ENCODE assay signal across 25 mouse cellular contexts in genomic region chr4:108907475-108907874, GRCm38 (mm10). TPM values are rescaled to one million over a fixed set of nuclear protein-coding genes. Genes with fewer than 3 reads are reported as not detected.
DNase-seq lines count a peak whose midpoint lies in the region; ATAC-seq and TF ChIP-seq lines count a peak whose summit lies in the region.
"Had no signal": no experiment of that assay in that cellular context is flagged by ENCODE, and none has a peak within 500 bp of the region (broad histone marks: within the 10 kb centered on the region; RNA-seq: fewer than 3 reads in every experiment).

No protein-coding gene starts in this region.

- no peak overlapping the region for H3K9ac ChIP-seq in embryonic facial prominence, embryonic 14.5 days (ENCODE audit: low read depth, low read length)
- no peak overlapping the region for H3K9ac ChIP-seq in stomach, postnatal 0 days (ENCODE audit: low read length)
- H3K9ac ChIP-seq: hindbrain, embryonic 15.5 days; kidney, embryonic 15.5 days; limb, embryonic 13.5 days; liver, embryonic 12.5 days; neural tube, embryonic 15.5 days had no signal

- H3K4me3 ChIP-seq in embryonic facial prominence, embryonic 14.5 days (ENCODE audit: low read depth, low read length) = no peak overlapping the region
- no peak overlapping the region for H3K4me3 ChIP-seq in embryonic facial prominence, embryonic 10.5 days
- no peak overlapping the region for H3K4me3 ChIP-seq in stomach, postnatal 0 days (ENCODE audit: low read depth, low read length)
- H3K4me3 ChIP-seq: forebrain, embryonic 10.5 days; hindbrain, embryonic 15.5 days; kidney, embryonic 15.5 days; limb, embryonic 13.5 days; liver, embryonic 12.5 days; neural tube, embryonic 15.5 days had no signal

- 0 out of 2 replicates have a peak, but pooled peaks cover 3% of the 10 kb centered on the region for H3K9me3 ChIP-seq in embryonic facial prominence, embryonic 14.5 days (ENCODE audit: control insufficient read depth, low read length)
- H3K9me3 ChIP-seq in embryonic facial prominence, embryonic 10.5 days = no peaks in the 10 kb centered on the region
- no peaks in the 10 kb centered on the region for H3K9me3 ChIP-seq in stomach, postnatal 0 days (ENCODE audit: control insufficient read depth, low read length)
- H3K9me3 ChIP-seq: forebrain, embryonic 10.5 days; hindbrain, embryonic 15.5 days; kidney, embryonic 15.5 days; limb, embryonic 13.5 days; liver, embryonic 12.5 days; neural tube, embryonic 15.5 days had no signal

- no peaks in the 10 kb centered on the region; the same call in 1 of the 2 replicates for H3K4me1 ChIP-seq in embryonic facial prominence, embryonic 14.5 days (ENCODE audit: control insufficient read depth, insufficient read depth, low read length)
- peaks cover 17% of the 10 kb centered on the region for H3K4me1 ChIP-seq in embryonic facial prominence, embryonic 10.5 days
- no peaks in the 10 kb centered on the region for H3K4me1 ChIP-seq in stomach, postnatal 0 days (replicated peaks; ENCODE audit: control insufficient read depth, insufficient read depth)
- H3K4me1 ChIP-seq: kidney, embryonic 15.5 days; liver, embryonic 12.5 days; neural tube, embryonic 15.5 days had no signal

- TF ChIP-seq CTCF in stomach, postnatal 0 days (IDR thresholded peaks at IDR 0.05; ENCODE audit: low read depth) = no peak

- H3K36me3 ChIP-seq in embryonic facial prominence, embryonic 14.5 days (ENCODE audit: control insufficient read depth, insufficient read depth, low read length) = no peaks in the 10 kb centered on the region
- no peaks in the 10 kb centered on the region for H3K36me3 ChIP-seq in embryonic facial prominence, embryonic 10.5 days (replicated peaks)
- no peaks in the 10 kb centered on the region for H3K36me3 ChIP-seq in stomach, postnatal 0 days (ENCODE audit: control insufficient read depth, insufficient read depth, low read length)
- H3K36me3 ChIP-seq: forebrain, embryonic 10.5 days; hindbrain, embryonic 15.5 days; kidney, embryonic 15.5 days; limb, embryonic 13.5 days; liver, embryonic 12.5 days; neural tube, embryonic 15.5 days had no signal

- H3K4me2 ChIP-seq in embryonic facial prominence, embryonic 14.5 days (ENCODE audit: low read depth, low read length) = no peak overlapping the region
- H3K4me2 ChIP-seq in stomach, postnatal 0 days (replicated peaks; ENCODE audit: low read depth) = no peak overlapping the region
- H3K4me2 ChIP-seq: heart, embryonic 11.5 days; hindbrain, embryonic 15.5 days; kidney, embryonic 15.5 days; limb, embryonic 13.5 days; liver, embryonic 12.5 days; neural tube, embryonic 15.5 days had no signal

- peak; percentile 40 for DNase-seq in embryonic facial prominence, embryonic 14.5 days (ENCODE audit: low spot score)
- no peak for DNase-seq in embryonic facial prominence, embryonic 10.5 days (ENCODE audit: low spot score)
- peak; percentile 20 for DNase-seq in retina, postnatal 1 day
- DNase-seq in retina, embryonic 14.5 days (ENCODE audit: low spot score) = no peak
- peak; percentile 57 for DNase-seq in large intestine, adult 2 months (ENCODE audit: low read depth, low spot score)
- no peak for DNase-seq in stomach, postnatal 0 days (ENCODE audit: low spot score)
- no peak for DNase-seq in adrenal gland, postnatal 4 days (ENCODE audit: low spot score in 2 of 2)
- DNase-seq in yolk sac, embryonic 10.5 days (ENCODE audit: low spot score) = no peak
- DNase-seq: adrenal gland, postnatal 36 days; cerebellum, adult 2 months; cerebellum, postnatal 36 days; kidney, adult 11 months; kidney, postnatal 36 days; lung, adult 18-20 months; right cerebral cortex, postnatal 25 days had no signal

- no peaks in the 10 kb centered on the region for H3K27me3 ChIP-seq in embryonic facial prominence, embryonic 14.5 days (replicated peaks; ENCODE audit: control insufficient read depth, insufficient read depth, low read length)
- no peaks in the 10 kb centered on the region for H3K27me3 ChIP-seq in embryonic facial prominence, embryonic 10.5 days (replicated peaks; ENCODE audit: low read depth, poor library complexity, severe bottlenecking)
- H3K27me3 ChIP-seq in stomach, postnatal 0 days (ENCODE audit: control insufficient read depth, insufficient read depth, low read length) = no peaks in the 10 kb centered on the region
- H3K27me3 ChIP-seq: hindbrain, embryonic 15.5 days; kidney, embryonic 15.5 days; limb, embryonic 13.5 days; neural tube, embryonic 15.5 days had no signal

- ATAC-seq in embryonic facial prominence, embryonic 14.5 days (ENCODE audit: low read depth) = peak; percentile 68
- peak; percentile 84 for ATAC-seq in stomach, postnatal 0 days (ENCODE audit: low FRiP score, low TSS enrichment)
- ATAC-seq: liver, embryonic 12.5 days had no signal

- no peak overlapping the region for H3K27ac ChIP-seq in embryonic facial prominence, embryonic 14.5 days (replicated peaks; ENCODE audit: low read depth, low read length)
- no peak overlapping the region for H3K27ac ChIP-seq in embryonic facial prominence, embryonic 10.5 days (replicated peaks)
- H3K27ac ChIP-seq in stomach, postnatal 0 days (replicated peaks) = no peak overlapping the region
- H3K27ac ChIP-seq: forebrain, embryonic 10.5 days; hindbrain, embryonic 15.5 days; kidney, embryonic 15.5 days; limb, embryonic 13.5 days; liver, embryonic 12.5 days; neural tube, embryonic 15.5 days had no signal

- TF ChIP-seq EP300 in stomach, postnatal 0 days (optimal IDR thresholded peaks at IDR 0.05) = no peak

RNA-seq across cellular contexts. Expression of gene Rab3b, which starts 28.6 kb away (rescaled TPM):
- 17.8 and 21.1 TPM in 2 replicates for polyA plus RNA-seq in embryonic facial prominence, embryonic 14.5 days (2014; fragmentation: Nextera tagmentation; extraction: Ambion mirVana)
- polyA plus RNA-seq in embryonic facial prominence, embryonic 10.5 days (2016; fragmentation: Nextera tagmentation; extraction: Ambion mirVana) = 17.1 and 20.8 TPM in 2 replicates
- 6.2 and 9.2 TPM in 2 replicates for polyA plus RNA-seq in large intestine, adult 2 months (2012; rRNA removed)
- polyA plus RNA-seq in stomach, postnatal 0 days (2015; fragmentation: Nextera tagmentation; extraction: Ambion mirVana) = 11.6 and 11.9 TPM in 2 replicates
- 10 to 100 TPM; 71.4 to 76.1 TPM for total RNA-seq in adrenal gland, postnatal 4 days (2021)
- total RNA-seq: hematopoietic stem cell, adult 5-6 weeks had no signal

RNA-seq across cellular contexts. Expression of gene A730015C16Rik, which starts 59.1 kb away (rescaled TPM):
- polyA plus RNA-seq in embryonic facial prominence, embryonic 14.5 days (2014; fragmentation: Nextera tagmentation; extraction: Ambion mirVana) = 0.54 and 1.1 TPM in 2 replicates
- polyA plus RNA-seq in embryonic facial prominence, embryonic 10.5 days (2016; fragmentation: Nextera tagmentation; extraction: Ambion mirVana) = 1.3 and 1.9 TPM in 2 replicates
- not detected in 2 replicates for polyA plus RNA-seq in large intestine, adult 2 months (2012; rRNA removed)
- 0.38 and 0.99 TPM in 2 replicates for polyA plus RNA-seq in stomach, postnatal 0 days (2015; fragmentation: Nextera tagmentation; extraction: Ambion mirVana)
- total RNA-seq in adrenal gland, postnatal 4 days (2021) = under 1 TPM; 0.25 to 0.34 TPM
- total RNA-seq: adrenal gland, adult 18-20 months; adrenal gland, postnatal 36 days; left cerebral cortex, postnatal 25 days had no signal
- polyA plus RNA-seq: cerebellum, adult 2 months had no signal

RNA-seq across cellular contexts. Expression of gene Kti12, which starts 59.9 kb away (rescaled TPM):
- 42.0 and 48.5 TPM in 2 replicates for polyA plus RNA-seq in embryonic facial prominence, embryonic 14.5 days (2014; fragmentation: Nextera tagmentation; extraction: Ambion mirVana)
- 65.3 and 70.6 TPM in 2 replicates for polyA plus RNA-seq in embryonic facial prominence, embryonic 10.5 days (2016; fragmentation: Nextera tagmentation; extraction: Ambion mirVana)
- polyA plus RNA-seq in large intestine, adult 2 months (2012; rRNA removed) = 27.7 and 32.5 TPM in 2 replicates
- polyA plus RNA-seq in stomach, postnatal 0 days (2015; fragmentation: Nextera tagmentation; extraction: Ambion mirVana) = 30.9 TPM in 2 replicates
- total RNA-seq in adrenal gland, postnatal 4 days (2021) = 10 to 100 TPM; 26.3 to 26.9 TPM

Comparison
In these comparisons a context has a peak if more than half of its experiments do, and no peak if none do; other contexts are left out.
1. DNase-seq: peak in embryonic facial prominence, embryonic 14.5 days (single experiment), retina, postnatal 1 day (single experiment) and large intestine, adult 2 months (single experiment); none in embryonic facial prominence, embryonic 10.5 days (single experiment), retina, embryonic 14.5 days (single experiment), stomach, postnatal 0 days (single experiment), adrenal gland, postnatal 4 days (0 of 2) and yolk sac, embryonic 10.5 days (single experiment).